Mouse (Mus musculus) urinary bladder, adult 18-20 months (tissue): Measurements from ENCODE around the gene Popdc2.
"Not testable (repeated sequence)": the region's sequence is repeated elsewhere in the genome, so short reads cannot be mapped to it uniquely, and the experiment has no call there.

Experiments
- DNase-seq, 2 experiments: peaks; one replicate each; pipeline ENCODE4 v3.0.0; 2022; ENCODE audit warnings: low spot score in 2 of 2, mixed read lengths in 2 of 2

The Popdc2 gene

GRCm38 (mm10) chr16:38361933-38362332 lies at the start of gene Popdc2:
Popdc2 (plus strand) TSS chr16:38362209.
- no peak for DNase-seq

- DNase-seq: no peak
Measured at GRCm38 (mm10) chr16:38318492-38318891, 43.5 kb upstream of the Popdc2 start.

GRCm38 (mm10) chr16:38319087-38319486 lies 42.9 kb upstream of the Popdc2 start:
- DNase-seq: no peak

GRCm38 (mm10) chr16:38321452-38321935 lies 40.5 kb upstream of the Popdc2 start:
- DNase-seq: no peak

GRCm38 (mm10) chr16:38324311-38324710 lies 37.7 kb upstream of the Popdc2 start:
- DNase-seq: no peak

GRCm38 (mm10) chr16:38326778-38327397 lies 35.1 kb upstream of the Popdc2 start:
- DNase-seq: no peak

- DNase-seq: no peak
Measured at GRCm38 (mm10) chr16:38329340-38329739, 32.7 kb upstream of the Popdc2 start.

- no peak for DNase-seq
Measured at GRCm38 (mm10) chr16:38334431-38334830, 27.6 kb upstream of the Popdc2 start.

GRCm38 (mm10) chr16:38338077-38338476 lies 23.9 kb upstream of the Popdc2 start:
- DNase-seq: not testable (repeated sequence)

GRCm38 (mm10) chr16:38341396-38342324 lies 20.3 kb upstream of the Popdc2 start, which contains the start of gene Maats1:
Maats1 (minus strand) TSS chr16:38342143.
- peak; percentile 51 to 63 for DNase-seq

- DNase-seq: no peak
Measured at GRCm38 (mm10) chr16:38344941-38345725, 16.9 kb upstream of the Popdc2 start.

- DNase-seq: peak; percentile 83 to 91
Measured at GRCm38 (mm10) chr16:38346529-38347325, 15.3 kb upstream of the Popdc2 start, which contains the start of the genes Cox17 and Gm21987. Cox17 (plus strand) TSS chr16:38346991. Gm21987 (plus strand) TSS chr16:38347040.

GRCm38 (mm10) chr16:38347588-38347987 lies 14.4 kb upstream of the Popdc2 start:
- DNase-seq: no peak

GRCm38 (mm10) chr16:38348217-38348761 lies 13.7 kb upstream of the Popdc2 start:
- no peak for DNase-seq

GRCm38 (mm10) chr16:38349881-38350280 lies 12.1 kb upstream of the Popdc2 start:
- DNase-seq: no peak

- no peak for DNase-seq
Measured at GRCm38 (mm10) chr16:38350361-38350855, 11.6 kb upstream of the Popdc2 start.

GRCm38 (mm10) chr16:38350939-38351338 lies 11.1 kb upstream of the Popdc2 start:
- no peak for DNase-seq

- no peak for DNase-seq
Measured at GRCm38 (mm10) chr16:38352031-38352430, 10.0 kb upstream of the Popdc2 start.

GRCm38 (mm10) chr16:38352851-38353250 lies 9.2 kb upstream of the Popdc2 start:
- DNase-seq: no peak

GRCm38 (mm10) chr16:38353642-38354041 lies 8.4 kb upstream of the Popdc2 start:
- DNase-seq: no peak
